Mouse (Mus musculus): ENCODE results near the gene Ugt1a8.
"Not testable (repeated sequence)": the region's sequence is repeated elsewhere in the genome, so short reads cannot be mapped to it uniquely, and the experiment has no call there.

Ugt1a8 gene

DNA sequence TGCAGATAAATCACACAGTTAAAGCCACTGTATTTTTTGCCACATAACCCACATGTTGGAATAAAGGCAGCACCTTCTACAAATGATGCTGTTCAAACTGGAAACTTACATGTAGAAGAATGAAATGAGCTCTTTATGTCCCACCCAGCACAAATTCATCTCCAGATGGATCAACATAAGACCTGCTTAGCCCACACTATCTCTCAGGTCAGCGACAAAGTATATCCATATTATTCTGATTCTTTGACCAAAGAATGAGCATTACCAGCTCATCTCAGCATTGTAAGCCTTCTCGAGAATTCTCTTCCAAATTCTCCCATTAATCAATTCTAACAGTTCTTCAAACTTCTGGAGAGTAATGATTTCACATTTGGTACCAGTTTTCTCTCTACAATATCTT is 134.6 kb downstream of the Ugt1a8 start:
- no peak for DNase-seq (ENCODE audit: low read depth, low spot score)

GRCm38 (mm10) chr1:88223011-88223515 is 135.4 kb downstream of the Ugt1a8 start:
- not testable (repeated sequence) for DNase-seq (ENCODE audit: low read depth, low spot score)

DNA sequence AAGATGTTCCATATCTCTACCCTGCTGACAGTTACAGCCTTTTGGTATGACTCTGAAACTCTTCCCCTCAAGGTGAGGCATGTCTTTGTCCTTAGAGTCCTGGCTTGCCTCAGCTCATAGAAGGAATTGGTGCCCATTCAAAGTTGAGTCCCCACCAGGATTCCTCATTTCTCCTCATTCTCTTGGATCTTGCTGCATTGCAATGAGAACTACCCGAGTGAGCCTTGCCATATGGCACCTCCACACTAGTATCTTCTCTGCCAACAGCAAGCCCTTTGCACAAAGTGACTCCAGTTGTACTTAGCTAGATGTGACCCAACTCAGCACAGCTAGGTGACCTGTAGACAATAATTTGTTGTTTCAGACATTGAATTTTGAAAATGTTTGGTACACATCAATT is 136.0 kb downstream of the Ugt1a8 start:
- DNase-seq (ENCODE audit: low read depth, low spot score), result no peak

GRCm38 (mm10) chr1:88224029-88224776 is 136.6 kb downstream of the Ugt1a8 start:
- DNase-seq (ENCODE audit: low read depth, low spot score), result no peak

DNA sequence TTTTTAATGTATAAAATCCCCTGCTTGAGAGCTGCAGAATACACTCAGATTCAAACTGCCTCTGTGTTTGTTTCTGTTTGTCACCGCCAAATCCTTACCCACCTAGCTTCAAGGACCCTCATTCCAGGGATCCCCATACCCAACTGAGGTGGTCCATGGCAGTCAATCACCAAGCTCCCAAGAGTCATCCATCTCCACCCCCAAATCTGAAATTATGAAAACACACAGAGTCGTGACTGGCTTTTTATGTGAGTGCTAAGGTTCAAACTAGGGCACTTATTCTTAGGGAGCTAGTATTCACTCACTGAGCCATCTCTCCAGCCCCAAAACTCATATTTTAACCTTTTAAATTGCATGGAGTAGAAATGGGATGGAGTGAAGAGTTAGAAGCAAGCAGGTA is 137.7 kb downstream of the Ugt1a8 start:
- not testable (repeated sequence) for DNase-seq (ENCODE audit: low read depth, low spot score)

DNA sequence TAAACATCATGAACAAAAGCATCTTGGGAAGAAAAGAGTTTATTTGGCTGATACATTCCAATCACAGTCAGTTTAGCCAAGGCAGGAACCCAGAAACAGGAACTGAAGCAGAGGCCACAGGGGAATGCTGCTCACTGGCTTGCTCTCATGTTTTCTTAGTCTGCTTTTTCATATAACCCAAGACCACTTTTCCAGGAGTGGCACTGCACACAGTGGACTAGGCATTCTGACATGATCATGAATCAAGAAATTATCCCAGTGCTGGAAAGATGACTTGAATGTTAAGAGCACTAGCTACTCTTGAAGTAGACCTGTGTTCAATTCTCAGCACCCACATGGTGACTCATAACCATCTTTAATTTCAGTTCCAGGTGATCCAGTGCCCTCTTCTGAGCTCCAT is 138.1 kb downstream of the Ugt1a8 start:
- no peak for DNase-seq (ENCODE audit: low read depth, low spot score)

- DNase-seq (ENCODE audit: low read depth, low spot score), result no peak
Measured at GRCm38 (mm10) chr1:88226670-88227379, 139.2 kb downstream of the Ugt1a8 start, which contains the start of gene Mroh2a. Gene Mroh2a (plus strand): TSS chr1:88226986.

DNA sequence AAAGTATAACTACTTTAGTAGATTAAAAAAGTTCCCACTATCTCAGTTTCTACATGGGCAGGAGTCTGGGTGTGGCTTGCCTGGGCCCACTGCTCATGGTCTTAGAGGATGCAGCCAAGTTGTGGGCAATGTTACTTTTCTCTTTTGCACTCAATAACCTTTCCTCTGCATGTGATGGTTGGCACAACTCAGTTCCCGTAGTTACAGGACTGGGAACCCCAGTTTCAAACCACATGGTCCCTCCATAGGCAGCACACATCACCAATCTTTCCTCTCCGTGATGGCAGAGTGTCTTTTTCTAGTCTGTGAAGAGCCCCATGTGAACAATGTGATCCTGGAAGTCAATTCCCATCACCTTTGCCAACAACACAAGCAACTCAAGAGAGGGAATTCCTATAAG is 139.9 kb downstream of the Ugt1a8 start:
- no peak for DNase-seq (ENCODE audit: low read depth, low spot score)

GRCm38 (mm10) chr1:88228121-88228520 is 140.5 kb downstream of the Ugt1a8 start:
- DNase-seq (ENCODE audit: low read depth, low spot score), result no peak

DNA sequence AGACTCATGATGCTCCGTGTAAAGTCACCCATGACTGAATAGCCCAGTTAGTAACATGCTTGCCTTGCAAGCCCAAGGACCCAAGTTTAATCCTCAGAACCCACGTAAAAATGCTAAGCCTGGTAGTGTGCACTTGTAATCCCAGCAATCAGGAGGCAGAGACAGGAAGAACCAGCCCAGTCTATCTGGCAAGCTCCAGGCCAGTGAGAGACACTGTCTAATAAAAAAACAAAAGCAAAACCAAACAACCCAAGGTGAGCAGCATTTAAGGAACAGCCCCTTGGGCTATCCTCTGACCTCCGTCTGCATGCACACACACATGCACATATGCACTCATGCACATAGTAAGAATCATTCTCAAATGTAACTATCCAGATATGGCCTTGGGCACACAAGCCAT is 142.0 kb downstream of the Ugt1a8 start:
- DNase-seq (ENCODE audit: low read depth, low spot score), result no peak

GRCm38 (mm10) chr1:88229986-88230385 is 142.4 kb downstream of the Ugt1a8 start:
- no peak for DNase-seq (ENCODE audit: low read depth, low spot score)

DNA sequence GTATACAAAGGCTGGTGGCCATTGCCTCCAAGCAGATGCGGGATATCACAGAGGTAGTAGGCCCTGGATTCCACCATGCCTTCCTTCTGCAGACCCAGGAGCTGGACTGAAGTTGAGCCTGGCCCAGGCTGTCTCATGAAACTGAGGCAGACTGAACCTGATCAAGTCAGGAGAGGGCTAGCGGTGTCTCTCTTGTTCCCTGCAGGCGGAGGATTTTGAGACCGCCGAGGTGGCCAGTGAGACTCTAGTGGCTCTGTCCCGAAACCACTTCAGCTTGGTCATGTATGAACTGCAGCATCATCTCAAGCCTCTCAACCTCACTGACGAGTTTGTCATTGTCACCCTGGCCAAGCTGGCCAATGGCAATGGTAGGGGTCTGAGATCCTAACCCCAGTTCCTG is 142.8 kb downstream of the Ugt1a8 start:
- no peak for DNase-seq (ENCODE audit: low read depth, low spot score)

GRCm38 (mm10) chr1:88230981-88231802 is 143.6 kb downstream of the Ugt1a8 start:
- DNase-seq (ENCODE audit: low read depth, low spot score), result no peak

DNA sequence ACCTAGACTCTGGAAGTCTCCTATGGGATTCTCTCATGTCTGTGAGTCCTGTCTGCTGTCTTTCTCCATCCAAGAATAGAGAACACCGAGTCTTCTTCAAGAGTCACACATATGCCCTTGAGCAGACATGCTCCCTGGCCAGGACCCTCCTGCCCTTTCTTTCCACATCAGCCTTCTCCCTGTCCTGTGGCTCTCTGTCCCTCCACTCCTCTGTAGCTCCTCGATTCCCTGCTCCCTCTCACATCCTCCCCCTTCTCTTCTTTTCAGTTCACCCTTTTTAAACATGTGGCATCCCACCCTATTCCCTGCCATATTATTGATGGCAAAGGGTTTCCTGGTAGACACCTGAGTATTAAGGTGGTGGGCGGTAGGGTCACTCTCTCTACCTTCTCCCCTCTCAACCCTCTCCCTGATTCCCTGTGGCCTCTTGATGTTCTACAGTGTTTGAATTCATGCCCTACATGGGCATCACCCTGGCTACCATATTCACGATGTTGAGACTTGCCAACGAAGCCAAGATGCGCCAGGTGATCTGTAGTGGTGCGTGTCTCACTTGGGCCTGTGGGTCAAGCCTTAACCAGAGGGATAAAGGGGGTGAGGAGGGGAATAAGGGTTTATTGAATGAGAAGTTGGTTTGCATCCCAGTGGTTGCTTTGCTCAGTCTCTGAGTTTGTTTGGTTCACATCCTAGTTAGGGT is 144.3 kb downstream of the Ugt1a8 start:
- no peak for DNase-seq (ENCODE audit: low read depth, low spot score)

GRCm38 (mm10) chr1:88232664-88233380 is 145.2 kb downstream of the Ugt1a8 start:
- DNase-seq (ENCODE audit: low read depth, low spot score), result no peak

- DNase-seq (ENCODE audit: low read depth, low spot score), result no peak
Measured at GRCm38 (mm10) chr1:88233421-88234247, 146.0 kb downstream of the Ugt1a8 start.

GRCm38 (mm10) chr1:88234248-88234610 is 146.6 kb downstream of the Ugt1a8 start:
- no peak for DNase-seq (ENCODE audit: low read depth, low spot score)

DNA sequence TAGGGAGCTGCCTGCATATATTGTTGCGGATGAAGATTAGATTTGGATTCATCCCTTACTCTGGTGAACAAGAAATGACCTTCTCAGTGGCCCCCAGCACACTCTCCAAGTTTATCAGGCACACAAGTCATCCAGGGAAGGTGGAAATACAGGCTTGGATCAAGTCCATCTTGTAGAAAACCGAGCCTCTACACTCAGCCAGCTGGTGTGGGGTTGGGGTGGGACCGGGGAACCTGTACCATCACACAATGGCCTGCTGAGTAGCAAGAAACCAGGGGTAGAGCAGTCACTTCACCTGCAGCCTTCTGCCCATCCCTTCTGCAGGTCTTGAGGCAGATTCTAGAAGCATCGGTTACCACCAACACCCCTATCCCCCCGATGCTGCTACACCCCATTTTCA is 147.0 kb downstream of the Ugt1a8 start:
- no peak for DNase-seq (ENCODE audit: low read depth, low spot score)

DNA sequence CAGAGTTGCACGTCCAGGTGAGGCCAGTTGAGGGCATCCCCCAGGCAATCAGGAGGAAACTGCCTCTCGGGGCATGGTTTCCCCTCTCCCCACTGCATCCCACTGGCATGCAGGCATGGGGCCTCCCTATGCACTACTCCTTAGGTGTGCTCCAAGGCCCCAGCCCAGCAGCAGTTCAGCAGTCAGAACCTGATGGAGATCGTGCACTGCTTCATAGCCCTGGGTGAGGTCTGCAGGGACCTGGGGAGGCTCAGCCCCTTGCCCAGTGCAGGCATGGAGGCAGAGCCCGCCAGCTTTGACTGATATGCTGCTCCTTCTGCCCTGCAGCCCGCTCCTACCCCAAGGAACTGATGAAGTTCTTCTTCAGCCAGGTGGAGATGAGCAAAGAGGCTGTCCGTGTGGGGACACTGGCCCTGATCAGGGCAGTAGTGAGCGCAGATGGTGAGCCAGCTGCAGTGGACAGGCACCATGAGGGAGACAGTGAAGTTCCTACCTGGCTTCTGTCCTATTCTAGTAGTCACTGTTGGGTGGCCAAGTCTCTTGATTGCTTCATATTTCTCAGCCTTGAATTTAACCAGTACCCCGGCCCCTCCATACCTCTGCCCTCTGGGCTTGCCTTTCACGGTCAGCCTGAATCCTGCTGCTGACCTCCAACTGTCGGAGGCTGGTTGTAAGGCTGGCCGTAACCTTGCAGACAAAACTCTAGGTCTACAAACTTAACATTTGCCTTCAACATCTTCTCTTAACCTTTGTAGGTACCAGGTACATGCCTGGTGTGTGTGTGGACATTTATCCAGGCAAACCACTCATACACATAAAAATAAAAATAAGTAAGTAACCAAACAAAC is 147.7 kb downstream of the Ugt1a8 start:
- DNase-seq (ENCODE audit: low read depth, low spot score), result no peak
